Mouse (Mus musculus) ES-Bruce4 (cell line): Measurements from ENCODE around the gene Il17rd.

Source experiments
- CTCF ChIP-seq: IDR thresholded peaks from one replicate; pipeline ENCODE4 v1.8.1; 2011; ENCODE audit warnings: low read depth, low read length
- EP300 ChIP-seq: IDR thresholded peaks from 2 replicates; pipeline ENCODE4 v1.6.1; 2011; ENCODE audit warnings: low read depth, low read length; ENCODE audit not compliant: insufficient read depth
- POLR2A ChIP-seq: IDR thresholded peaks from one replicate; pipeline ENCODE4 v1.8.1; 2011; ENCODE audit warnings: low read length; ENCODE audit not compliant: insufficient read depth

- no peak for TF ChIP-seq POLR2A
- TF ChIP-seq CTCF: peak; percentile 46
- TF ChIP-seq EP300: no peak
Measured at GRCm38 (mm10) chr14:27108748-27109504, 70.2 kb downstream of the Il17rd start.
